Mouse (Mus musculus): ENCODE measurements at regions not wholly inside any gene's neighbourhood (a gene's known extent, or its start where the extent isn't known, plus 50 kb on each side); places are given as distances from the start of the nearest gene placed in this dataset.

DNA sequence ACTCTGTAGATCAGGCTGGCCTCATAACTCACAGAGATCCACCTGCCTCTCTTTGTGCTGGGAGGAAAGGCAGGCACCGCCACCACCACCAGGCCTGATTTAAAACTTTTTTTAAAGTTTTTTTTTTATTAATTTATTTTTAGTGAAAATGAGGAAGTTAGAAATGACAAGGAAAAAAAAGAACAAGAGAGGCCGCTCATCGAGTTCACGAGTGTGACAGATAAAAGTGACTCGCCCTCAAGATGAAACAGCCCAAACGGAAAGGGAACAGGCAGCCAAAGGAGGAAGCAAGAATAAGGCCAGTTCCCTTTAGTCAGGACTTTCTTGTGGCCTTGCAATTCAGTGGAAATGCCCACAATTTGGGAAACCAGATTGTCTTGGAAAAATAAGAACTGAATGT lies 163.4 kb upstream of the Jmjd1c start:
- no peak for DNase-seq (ENCODE audit: low spot score)

DNA sequence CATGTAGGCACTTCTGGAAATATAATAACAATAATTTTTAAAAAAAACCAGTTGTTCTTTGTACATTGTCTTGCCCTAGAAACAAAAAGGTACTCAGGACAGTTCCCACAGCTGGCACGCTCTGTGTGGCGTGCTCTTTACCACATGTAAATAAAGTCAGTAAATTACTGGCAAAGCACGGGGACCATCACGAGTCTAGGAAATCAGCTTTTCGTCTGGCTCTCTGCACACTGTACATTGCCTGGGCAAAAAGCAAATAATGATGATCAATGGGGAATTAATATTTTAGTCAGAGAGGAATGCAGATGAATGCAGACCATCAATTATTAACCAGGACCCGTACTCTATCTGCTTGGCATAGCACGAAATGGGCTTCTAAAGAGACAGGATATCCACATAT lies 162.2 kb upstream of the Jmjd1c start:
- no peak for DNase-seq (ENCODE audit: low spot score)

DNA sequence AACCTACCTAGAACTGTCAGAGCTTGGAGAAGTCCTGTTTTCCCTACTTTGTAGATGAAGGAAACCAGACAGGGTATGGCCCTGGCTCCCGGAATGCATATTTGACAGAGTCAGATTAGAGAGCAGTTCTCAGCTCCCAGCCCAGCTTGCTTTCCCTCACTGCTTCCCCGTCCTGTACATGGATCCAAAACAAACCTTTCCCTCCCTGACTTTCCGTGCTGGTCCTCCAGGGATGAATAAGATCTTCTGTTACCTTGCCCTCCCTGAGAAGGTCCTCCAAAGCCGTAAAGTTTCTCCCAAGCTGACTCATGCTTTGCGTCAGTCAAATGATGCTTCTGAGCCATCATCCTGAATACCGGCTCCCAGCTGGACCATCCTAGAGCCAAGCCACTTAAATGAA lies 160.2 kb upstream of the Jmjd1c start:
- DNase-seq (ENCODE audit: low spot score) = no peak

DNA sequence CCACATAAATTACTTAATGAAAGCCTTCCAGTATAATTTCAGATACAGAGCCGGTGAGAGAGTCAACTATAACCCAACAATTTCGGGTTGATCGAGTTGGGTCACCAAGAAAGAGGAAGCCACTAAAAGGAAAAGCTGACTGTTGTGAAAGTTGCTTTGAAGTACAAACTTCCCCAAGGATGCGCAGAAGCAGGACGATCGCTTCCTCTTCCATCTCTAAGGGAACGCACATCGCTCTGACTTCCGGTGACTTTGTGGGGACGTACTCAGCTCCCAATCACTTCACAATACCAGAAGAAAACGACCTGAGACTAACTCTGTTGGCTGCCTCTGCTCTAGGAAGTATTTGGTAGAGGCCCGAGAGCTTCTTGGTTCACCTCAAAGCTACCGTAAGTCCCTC lies 158.8 kb upstream of the Jmjd1c start:
- no peak for DNase-seq (ENCODE audit: low spot score)

DNA sequence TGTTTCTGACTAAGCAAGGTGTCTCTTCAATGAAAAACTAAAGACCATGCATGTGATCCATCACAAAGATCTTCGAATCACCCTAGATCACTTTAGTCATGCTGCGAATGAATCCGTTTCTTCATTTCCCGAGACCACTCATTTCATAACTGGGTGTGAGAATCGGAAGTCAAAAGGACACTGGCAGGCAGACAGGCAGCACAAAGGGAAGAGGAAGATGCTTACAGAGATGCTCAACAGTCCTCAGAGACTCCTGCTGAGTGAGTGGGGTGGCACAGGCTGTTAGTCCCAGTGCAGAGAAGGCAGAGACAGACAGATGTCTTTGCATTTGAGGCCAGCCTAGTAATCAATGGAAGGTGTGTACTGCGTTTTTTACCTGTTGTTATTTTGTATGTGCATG lies 155.6 kb upstream of the Jmjd1c start:
- no peak for DNase-seq (ENCODE audit: low spot score)

DNA sequence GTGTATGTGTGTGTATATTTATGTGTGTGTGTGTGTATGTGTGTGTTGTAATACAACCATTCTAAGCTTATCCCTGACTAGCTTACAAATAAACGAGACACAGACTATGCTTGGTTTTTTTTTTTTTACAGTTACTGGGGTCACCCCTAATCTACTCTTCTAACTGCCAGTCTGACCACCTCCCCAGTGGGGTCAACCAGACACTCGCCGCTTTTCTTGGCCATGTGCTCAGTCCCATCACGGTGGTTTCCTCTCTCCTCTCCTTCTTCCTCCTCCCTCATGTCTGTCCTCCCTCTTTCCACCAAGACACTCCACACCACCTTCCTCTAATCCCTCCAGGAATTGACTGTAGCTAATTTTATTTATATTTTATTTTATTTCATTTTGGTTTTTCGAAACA lies 155.0 kb upstream of the Jmjd1c start:
- DNase-seq (ENCODE audit: low spot score) = no peak

DNA sequence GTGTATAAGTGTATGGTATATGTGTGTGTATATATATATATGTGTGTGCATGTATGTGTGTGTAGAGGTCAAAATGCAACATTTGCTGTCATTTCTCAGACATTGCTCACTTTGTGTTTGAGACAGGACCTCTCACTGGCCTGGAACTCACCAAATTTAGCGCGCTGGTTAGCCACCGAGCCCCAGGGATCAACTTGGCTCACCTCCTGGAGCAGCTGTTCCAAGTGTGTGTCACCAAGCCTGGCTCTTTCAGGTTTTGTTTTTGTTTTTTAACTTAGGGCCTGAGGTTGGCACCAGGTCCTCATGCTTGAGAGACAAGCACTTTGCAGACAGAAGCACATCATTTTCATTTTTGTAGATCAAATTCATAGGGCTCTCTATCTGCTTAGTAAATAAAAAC lies 154.0 kb upstream of the Jmjd1c start:
- no peak for DNase-seq (ENCODE audit: low spot score)

DNA sequence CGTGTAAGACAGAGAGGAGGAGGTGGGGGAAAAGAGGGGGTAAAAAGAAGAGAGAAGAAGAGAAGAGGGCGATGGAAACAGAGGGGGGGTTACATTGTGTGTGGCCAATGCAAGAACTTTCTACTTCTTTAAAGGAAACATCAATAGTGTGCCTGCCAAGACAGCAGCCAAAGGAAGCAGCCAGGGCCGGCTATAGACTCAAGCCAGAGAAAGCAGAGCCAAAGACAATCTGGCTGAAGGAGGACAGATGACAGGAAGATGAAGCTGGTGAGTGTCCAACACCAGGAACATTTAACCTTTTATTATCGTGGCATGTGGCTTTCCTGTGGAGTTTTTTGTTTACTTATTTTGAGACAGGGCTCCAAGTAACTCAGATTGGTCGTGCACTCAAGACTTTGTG lies 152.1 kb upstream of the Jmjd1c start:
- no peak for DNase-seq (ENCODE audit: low spot score)

DNA sequence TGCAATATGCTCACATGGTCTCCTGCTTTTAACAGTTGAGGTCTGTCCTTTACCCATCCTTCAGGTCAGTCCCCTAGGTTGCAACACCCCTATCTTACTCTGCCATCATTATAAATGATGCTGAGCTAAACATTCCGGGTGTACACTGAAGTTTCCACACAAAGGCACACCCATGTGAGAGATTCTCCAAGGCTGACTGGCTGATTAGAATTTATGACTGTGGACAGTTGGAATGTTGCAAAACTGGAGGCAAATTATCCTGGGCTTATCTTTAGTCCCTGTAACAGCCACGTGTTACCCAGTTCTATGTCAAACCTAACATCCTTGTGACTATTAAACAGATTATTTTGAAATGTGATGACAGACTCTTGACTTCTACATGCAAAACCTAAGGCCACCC lies 149.8 kb upstream of the Jmjd1c start:
- DNase-seq (ENCODE audit: low spot score) = no peak

DNA sequence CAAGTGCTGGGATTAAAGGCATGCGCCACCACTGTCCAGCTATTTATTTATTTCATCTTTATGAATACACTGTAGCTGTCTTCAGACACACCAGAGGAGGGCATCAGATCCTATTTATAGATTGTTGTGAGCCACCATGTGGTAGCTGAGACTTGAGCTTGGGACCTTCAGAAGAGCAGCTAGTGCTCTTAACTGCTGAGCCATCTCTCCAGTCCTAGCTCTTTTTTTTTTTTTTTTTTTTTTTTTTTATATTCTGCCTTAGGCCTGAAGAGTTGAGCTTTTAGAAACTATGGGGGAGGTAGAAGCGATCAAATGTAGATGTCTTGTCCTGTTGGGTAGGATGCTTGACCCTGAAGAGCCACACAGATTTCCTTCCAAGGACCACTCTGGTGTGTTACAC lies 147.6 kb upstream of the Jmjd1c start:
- DNase-seq (ENCODE audit: low spot score) = no peak

DNA sequence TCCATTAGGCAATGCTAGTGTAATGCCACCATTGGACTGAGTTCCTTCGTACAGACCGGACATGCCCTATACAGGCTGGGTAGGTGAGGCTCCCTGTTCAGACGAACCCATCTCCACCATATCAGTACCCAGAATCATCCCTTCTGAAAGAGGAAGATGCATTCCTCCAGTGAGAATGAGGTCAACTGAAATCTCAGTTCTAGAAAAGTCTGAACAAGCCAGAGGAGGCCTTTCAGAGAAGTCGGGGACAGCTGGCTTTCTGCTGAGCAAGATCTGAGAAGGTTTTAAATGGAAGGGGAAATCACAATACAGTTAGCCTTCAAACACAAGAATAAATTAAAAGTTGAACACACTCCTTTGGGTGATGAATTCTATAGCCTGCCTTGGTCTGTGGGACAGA lies 145.5 kb upstream of the Jmjd1c start:
- no peak for DNase-seq (ENCODE audit: low spot score)

DNA sequence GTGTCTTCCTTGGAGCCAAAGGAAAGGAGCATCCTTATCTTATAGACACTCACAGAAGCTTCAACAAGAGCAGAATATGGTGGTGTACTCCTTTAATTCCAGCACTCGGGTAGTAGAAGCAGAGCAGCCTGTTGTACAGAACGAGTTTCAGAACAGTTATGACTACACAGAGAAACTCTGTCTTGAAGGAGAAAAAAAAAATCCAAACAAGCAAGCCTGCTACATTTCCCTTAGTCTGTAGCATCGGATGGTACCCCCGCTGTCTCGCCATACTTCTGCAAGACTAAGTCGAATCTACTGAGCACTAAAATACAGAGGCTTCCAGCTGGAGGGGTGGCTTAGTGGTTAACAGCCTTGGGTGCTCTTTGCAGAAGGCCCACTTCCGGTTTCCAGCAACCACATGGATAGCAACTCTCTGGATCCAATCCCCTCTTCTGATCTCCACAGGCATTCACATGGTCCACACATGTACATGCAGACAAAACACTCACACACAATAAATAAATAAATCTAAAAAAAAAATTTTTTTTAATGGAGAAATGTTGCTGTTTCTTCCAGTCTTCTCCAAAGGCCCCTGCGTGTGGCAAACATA lies 144.6 kb upstream of the Jmjd1c start:
- no peak for DNase-seq (ENCODE audit: low spot score)

DNA sequence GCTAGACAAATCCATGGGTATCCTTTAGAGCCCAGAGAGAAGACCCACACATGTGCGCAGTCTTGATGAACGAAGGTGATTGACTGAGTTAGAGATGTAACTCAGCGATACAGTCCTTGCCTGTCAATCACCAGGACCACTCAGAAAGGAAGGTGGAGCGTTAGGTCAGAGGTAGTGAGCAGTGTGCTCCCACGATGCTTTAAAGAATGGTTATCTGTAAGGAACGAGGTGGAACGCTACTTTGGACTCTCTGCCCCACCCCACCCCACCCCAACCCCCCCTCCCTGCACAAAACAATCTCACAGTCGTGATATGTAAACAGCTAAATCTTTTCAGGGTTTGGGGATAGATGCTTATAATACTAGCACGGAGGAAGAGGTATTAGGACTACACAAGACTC lies 144.0 kb upstream of the Jmjd1c start:
- DNase-seq (ENCODE audit: low spot score) = no peak

DNA sequence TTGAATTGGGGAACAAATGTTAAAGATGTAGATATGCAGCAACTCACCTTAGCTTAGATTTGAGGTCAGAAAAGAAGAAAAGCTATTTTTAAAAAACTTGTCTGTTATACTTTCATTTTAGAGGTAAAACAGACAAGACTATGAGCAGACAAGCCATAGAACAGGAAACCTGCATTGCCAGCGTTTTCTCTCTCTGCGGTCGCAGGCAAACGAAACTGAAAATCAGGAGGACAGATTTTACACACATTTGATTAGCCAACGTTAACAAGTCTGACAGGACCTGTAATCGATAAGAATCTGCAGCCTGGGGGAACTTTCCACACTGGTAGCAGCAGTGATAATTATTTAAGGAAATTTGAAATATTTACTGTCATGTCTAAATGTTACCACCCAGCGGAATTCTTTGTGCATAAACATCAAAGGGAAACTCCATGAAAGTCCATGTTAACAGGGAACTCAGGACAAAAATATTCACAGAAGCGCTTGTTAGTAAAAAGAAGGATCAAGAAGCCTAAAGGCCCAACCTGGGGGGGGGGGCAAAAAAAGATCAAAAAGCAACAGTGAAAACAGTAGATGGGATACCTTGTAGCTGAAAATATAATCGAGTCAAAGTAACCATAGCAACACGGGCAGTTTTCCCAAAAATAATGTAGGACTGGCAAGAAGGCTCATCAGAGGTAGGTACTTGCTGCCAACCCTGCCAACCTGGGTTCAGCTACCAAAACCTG lies 142.5 kb upstream of the Jmjd1c start:
- DNase-seq (ENCODE audit: low spot score) = no peak

DNA sequence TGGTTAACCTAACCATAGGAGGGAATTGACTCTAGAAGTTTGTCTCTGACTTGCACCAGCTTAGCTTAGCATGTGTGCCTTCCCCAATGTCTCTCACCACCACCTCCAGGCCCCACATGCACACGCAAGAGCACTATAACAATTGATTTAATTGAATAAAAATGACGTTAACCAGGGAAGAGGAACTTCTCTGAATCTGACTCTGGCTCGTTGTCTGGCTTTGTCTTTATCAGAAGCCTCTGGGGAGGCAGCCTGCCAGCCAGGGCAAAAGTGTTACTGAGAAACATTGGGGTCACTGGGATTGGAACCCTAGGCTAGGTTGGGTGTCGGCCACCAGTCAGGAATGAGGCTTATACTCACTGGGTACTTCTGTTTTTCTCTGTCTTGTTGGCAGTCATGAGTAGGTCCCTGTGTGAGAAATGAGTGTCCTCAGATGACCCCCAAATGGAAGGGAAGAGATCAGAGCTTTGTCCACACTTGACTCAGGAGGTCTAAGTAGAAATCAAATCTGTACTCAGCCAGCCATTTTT lies 141.9 kb upstream of the Jmjd1c start:
- no peak for DNase-seq (ENCODE audit: low spot score)

DNA sequence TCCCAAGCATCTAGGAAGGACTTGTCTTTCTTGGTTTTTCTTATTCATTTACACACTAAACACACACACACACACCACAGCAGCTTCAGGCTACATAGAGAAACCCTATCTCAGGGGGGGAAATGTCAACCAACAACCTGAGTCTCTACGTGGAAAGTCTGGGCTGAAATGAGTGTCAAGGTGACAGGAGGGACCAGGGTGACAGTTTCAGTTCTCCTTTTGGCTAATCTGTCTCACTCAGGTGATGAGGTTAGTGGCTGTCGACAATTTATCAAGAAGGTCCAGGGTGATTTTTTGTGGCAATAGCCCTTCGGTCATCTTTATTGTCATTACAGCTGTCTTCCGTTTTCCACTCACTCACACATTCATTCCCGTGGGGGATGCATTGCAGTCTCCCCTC lies 140.5 kb upstream of the Jmjd1c start:
- no peak for DNase-seq (ENCODE audit: low spot score)

DNA sequence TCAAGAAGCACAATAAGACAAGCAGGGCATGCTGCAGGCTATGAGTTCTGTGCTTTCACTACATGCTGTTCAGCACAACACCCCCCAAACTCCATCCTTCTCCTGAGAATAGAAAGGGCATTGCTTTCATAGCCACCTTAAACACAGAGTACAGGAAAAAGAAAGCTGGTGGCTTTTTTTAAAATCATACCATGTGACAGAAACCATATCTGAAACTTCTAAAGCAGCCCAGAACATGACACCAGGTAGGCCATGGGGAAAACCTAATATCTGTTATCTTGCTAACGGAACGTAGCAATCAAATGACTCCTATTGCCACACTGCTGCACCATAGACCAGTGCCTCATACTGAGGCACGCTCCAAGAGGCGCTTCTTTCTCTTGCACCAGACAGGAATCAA lies 139.3 kb upstream of the Jmjd1c start:
- no peak for DNase-seq (ENCODE audit: low spot score)

DNA sequence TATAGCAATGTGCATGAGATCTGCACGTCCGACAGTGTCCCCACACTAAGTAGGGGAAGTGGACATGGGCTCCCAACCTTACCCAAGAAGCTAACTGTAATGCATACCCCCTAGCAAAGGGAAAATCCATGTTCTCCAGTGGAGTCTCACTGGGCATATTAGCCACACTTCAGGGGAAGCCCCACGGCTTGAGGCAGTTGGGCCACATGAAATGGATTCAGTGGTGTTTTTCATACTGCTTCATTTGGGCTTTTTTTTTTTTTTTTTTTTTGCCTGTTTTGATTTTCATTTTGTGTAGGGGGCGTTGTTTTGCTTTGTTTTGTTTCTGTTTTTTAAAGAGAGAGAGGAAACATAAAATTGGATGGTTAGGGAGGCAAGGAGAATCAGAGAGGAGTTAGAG lies 138.6 kb upstream of the Jmjd1c start:
- no peak for DNase-seq (ENCODE audit: low spot score)
